Mouse (Mus musculus): ENCODE measurements around the gene Col19a1. TPM values are rescaled to one million over a fixed set of nuclear protein-coding genes. Genes with fewer than 3 reads are reported as not detected.

Col19a1 gene
- polyA plus RNA-seq, 1 experiment from 2014 or later, result 0.03 TPM

DNA sequence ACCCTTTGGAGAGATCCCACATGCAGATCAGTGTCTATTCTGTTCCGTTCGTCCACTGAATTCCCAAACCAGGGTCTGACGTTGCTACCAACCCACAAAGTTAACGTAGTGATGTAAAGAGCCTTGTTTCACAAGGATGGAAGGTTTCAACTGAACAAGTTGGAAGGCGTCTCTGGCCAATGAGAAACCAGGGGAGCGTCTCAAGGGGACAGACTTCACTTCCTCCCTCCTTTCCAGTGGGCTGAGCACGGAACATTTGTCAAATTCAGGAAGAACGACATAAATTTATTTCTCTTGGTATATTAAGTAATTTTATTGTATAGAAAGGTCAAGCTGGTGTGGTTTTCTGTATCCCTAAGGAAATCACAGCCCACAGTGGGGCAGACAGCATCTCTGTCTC lies 38.2 kb downstream of the Col19a1 start:
- DNase-seq, result no peak
- no peak overlapping the region for H3K9ac ChIP-seq
- ATAC-seq (ENCODE audit: low read depth), result no peak
- 54% methylated on average over 8 of the region's 8 CpGs for WGBS (ENCODE audit: insufficient replicate concordance)
- no peaks in the 10 kb centered on the region for H3K27me3 ChIP-seq
- H3K4me2 ChIP-seq, result no peak overlapping the region
- no peak overlapping the region for H3K27ac ChIP-seq
- no peaks in the 10 kb centered on the region for H3K9me3 ChIP-seq (replicated peaks)
- no peak overlapping the region for H3K4me3 ChIP-seq (replicated peaks)
- no peaks in the 10 kb centered on the region for H3K4me1 ChIP-seq (replicated peaks)
- H3K36me3 ChIP-seq, result no peaks in the 10 kb centered on the region

GRCm38 (mm10) chr1:24547574-24547973 lies 39.7 kb downstream of the Col19a1 start:
- no peaks in the 10 kb centered on the region for H3K4me1 ChIP-seq (replicated peaks)
- no peak overlapping the region for H3K9ac ChIP-seq
- WGBS (ENCODE audit: insufficient replicate concordance), result 30% methylated on average over 1 of the region's 1 CpGs
- no peaks in the 10 kb centered on the region for H3K27me3 ChIP-seq
- H3K4me3 ChIP-seq (replicated peaks), result no peak overlapping the region
- H3K9me3 ChIP-seq (replicated peaks), result no peaks in the 10 kb centered on the region
- ATAC-seq (ENCODE audit: low read depth) (no peak), DNase-seq (no peak)
- no peak overlapping the region for H3K4me2 ChIP-seq
- no peaks in the 10 kb centered on the region for H3K36me3 ChIP-seq
- H3K27ac ChIP-seq, result no peak overlapping the region

DNA sequence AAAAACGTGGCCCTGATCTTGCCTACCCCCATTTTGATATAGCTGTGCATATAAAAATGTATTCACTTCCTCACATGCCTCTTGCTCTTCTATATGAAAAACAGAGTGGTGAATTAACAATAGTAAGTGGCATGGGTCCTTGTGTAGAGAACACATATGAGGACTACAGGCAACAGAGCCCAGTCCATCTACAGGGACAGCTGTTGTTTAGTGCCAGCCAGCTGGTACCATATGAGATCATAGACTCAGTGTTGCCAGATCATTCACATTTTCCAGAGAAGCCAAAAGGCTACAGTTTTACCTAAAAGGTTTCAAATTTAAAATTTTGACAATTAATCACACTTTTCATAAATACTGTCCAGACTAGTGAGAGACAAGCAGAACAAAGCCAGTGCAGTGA lies 47.4 kb downstream of the Col19a1 start:
- 31% methylated on average over 1 of the region's 1 CpGs for whole genome bisulfite sequencing (ENCODE audit: insufficient replicate concordance)
- Histone ChIP-seq H3K4me3 (replicated peaks) (no peak overlapping the region), H3K4me2 (no peak overlapping the region), H3K27me3 (no peaks in the 10 kb centered on the region), H3K36me3 (no peaks in the 10 kb centered on the region), H3K9me3 (replicated peaks) (no peaks in the 10 kb centered on the region), H3K9ac (no peak overlapping the region), H3K27ac (no peak overlapping the region), H3K4me1 (replicated peaks) (no peaks in the 10 kb centered on the region)
- ATAC-seq (ENCODE audit: low read depth) (no peak), DNase-seq (no peak)

DNA sequence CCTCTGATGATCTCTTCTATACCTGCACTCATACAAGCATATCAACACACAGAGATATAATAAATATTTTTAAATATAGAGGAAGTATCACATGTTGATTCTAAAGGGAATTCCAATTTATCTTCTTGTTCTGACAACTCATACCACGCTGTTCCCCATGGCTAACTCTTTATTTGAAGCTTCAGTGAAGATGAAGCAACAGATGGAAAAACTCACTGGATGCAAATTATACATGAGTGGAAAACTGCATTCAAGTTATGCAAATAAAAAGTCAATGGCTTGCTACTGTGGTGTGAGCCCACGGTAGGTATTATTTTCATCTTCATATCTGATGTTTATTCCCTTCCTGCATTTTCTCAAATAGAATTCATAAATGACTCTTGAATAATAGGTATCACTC lies 60.1 kb downstream of the Col19a1 start:
- Histone ChIP-seq H3K36me3 (no peaks in the 10 kb centered on the region), H3K27me3 (no peaks in the 10 kb centered on the region), H3K9ac (no peak overlapping the region), H3K4me1 (replicated peaks) (no peaks in the 10 kb centered on the region), H3K27ac (no peak overlapping the region), H3K4me2 (no peak overlapping the region), H3K9me3 (replicated peaks) (no peaks in the 10 kb centered on the region), H3K4me3 (replicated peaks) (no peak overlapping the region)
- 61% methylated on average over 2 of the region's 2 CpGs for WGBS (ENCODE audit: insufficient replicate concordance)
- DNase-seq, result no peak
- no peak for ATAC-seq (ENCODE audit: low read depth)

DNA sequence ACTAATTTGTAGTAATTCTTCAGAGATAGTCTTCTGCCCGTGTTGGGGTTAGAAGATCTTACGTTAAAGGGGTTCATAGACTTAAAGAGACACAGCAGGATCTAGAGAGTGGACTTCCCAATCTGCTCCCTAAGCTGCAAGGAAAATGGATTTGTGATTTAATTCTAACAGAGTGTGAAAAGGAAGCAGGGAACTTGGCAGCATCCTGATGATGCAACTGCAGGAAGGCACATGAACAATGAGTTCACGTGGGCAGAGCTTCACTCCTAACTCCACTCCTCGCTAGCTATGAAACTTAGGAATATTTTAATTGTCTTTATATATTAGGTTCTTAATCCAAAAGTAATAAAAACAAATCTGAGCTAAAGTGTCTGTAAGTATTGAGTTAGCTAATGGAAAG lies 69.8 kb downstream of the Col19a1 start:
- Histone ChIP-seq H3K4me2 (no peak overlapping the region), H3K4me1 (replicated peaks) (no peaks in the 10 kb centered on the region), H3K27me3 (no peaks in the 10 kb centered on the region), H3K9me3 (replicated peaks) (no peaks in the 10 kb centered on the region), H3K9ac (no peak overlapping the region), H3K36me3 (no peaks in the 10 kb centered on the region), H3K4me3 (replicated peaks) (no peak overlapping the region), H3K27ac (no peak overlapping the region)
- WGBS (ENCODE audit: insufficient replicate concordance), result 59% methylated on average over 4 of the region's 4 CpGs
- ATAC-seq (ENCODE audit: low read depth) (no peak), DNase-seq (no peak)

GRCm38 (mm10) chr1:24515341-24515740 lies 71.9 kb downstream of the Col19a1 start:
- Histone ChIP-seq H3K9me3 (replicated peaks) (no peaks in the 10 kb centered on the region), H3K36me3 (no peaks in the 10 kb centered on the region), H3K4me1 (replicated peaks) (no peaks in the 10 kb centered on the region), H3K9ac (no peak overlapping the region), H3K27ac (no peak overlapping the region), H3K4me2 (no peak overlapping the region), H3K27me3 (no peaks in the 10 kb centered on the region), H3K4me3 (replicated peaks) (no peak overlapping the region)
- DNase-seq (no peak), ATAC-seq (ENCODE audit: low read depth) (no peak)
- 74% methylated on average over 5 of the region's 5 CpGs for WGBS (ENCODE audit: insufficient replicate concordance)

DNA sequence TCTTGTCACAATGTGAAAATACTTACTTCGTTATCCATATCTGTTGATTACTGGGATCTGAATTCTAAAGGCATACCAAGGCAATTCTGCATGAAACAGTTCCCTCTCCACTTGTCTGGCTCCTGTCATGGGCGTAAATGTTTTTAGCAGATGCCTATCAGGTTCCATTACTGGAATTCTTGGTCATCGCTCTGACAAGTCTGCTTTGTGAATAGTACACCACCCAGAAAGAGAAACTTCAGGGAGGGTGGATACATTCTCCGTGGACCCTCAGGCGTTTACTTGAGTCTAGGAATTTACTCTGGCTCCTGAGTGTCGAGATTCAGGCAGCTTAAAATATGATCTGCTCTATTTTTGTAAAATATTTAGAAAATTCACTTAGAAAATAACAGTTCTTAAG lies 75.7 kb downstream of the Col19a1 start:
- Histone ChIP-seq H3K36me3 (no peaks in the 10 kb centered on the region), H3K27ac (no peak overlapping the region), H3K27me3 (no peaks in the 10 kb centered on the region), H3K4me2 (no peak overlapping the region), H3K9ac (no peak overlapping the region), H3K4me3 (replicated peaks) (no peak overlapping the region), H3K9me3 (replicated peaks) (no peaks in the 10 kb centered on the region), H3K4me1 (replicated peaks) (no peaks in the 10 kb centered on the region)
- no peak for ATAC-seq (ENCODE audit: low read depth)
- DNase-seq, result no peak
- whole genome bisulfite sequencing (ENCODE audit: insufficient replicate concordance), result 60% methylated on average over 6 of the region's 6 CpGs

DNA sequence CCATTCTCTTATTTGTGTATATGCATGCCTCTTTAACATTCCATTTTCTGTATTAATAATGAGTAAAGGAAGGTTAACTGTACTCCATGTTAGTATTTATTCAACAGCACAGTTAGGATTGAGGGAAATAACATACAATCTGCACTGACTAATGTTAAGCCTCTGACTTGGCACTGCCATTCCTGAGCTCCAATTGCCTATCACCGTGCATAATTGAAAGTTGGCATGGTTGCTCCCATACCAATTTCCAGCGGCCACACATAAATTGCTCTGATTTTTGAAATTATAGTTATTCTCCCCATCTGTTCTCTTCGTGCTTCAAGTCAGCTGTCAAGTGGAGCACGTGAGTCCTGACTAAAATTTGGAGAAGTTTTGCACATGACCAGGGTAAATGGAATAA lies 91.9 kb downstream of the Col19a1 start:
- no peaks in the 10 kb centered on the region for H3K27me3 ChIP-seq
- no peaks in the 10 kb centered on the region for H3K36me3 ChIP-seq
- 63% methylated on average over 4 of the region's 4 CpGs for WGBS (ENCODE audit: insufficient replicate concordance)

GRCm38 (mm10) chr1:24484161-24484560 lies 103.1 kb downstream of the Col19a1 start:
- no peaks in the 10 kb centered on the region for H3K27me3 ChIP-seq
- no peak overlapping the region for H3K9ac ChIP-seq
- H3K4me3 ChIP-seq (replicated peaks), result no peak overlapping the region
- no peaks in the 10 kb centered on the region for H3K4me1 ChIP-seq (replicated peaks)
- H3K27ac ChIP-seq, result no peak overlapping the region
- ATAC-seq (ENCODE audit: low read depth) (no peak), DNase-seq (no peak)
- no peak overlapping the region for H3K4me2 ChIP-seq
- H3K36me3 ChIP-seq, result no peaks in the 10 kb centered on the region
- no peaks in the 10 kb centered on the region for H3K9me3 ChIP-seq (replicated peaks)
- WGBS (ENCODE audit: insufficient replicate concordance), result 66% methylated on average over 5 of the region's 5 CpGs

More for the DNA sequence above, 91.9 kb downstream of the Col19a1 start:
- ATAC-seq (ENCODE audit: low read depth) (no peak), DNase-seq (no peak)
- no peaks in the 10 kb centered on the region for H3K4me1 ChIP-seq (replicated peaks)
- no peaks in the 10 kb centered on the region for H3K9me3 ChIP-seq (replicated peaks)
- H3K4me2 ChIP-seq, result no peak overlapping the region
- no peak overlapping the region for H3K27ac ChIP-seq
- no peak overlapping the region for H3K9ac ChIP-seq
- no peak overlapping the region for H3K4me3 ChIP-seq (replicated peaks)

GRCm38 (mm10) chr1:24471096-24471710 lies 116.1 kb downstream of the Col19a1 start:
- WGBS (ENCODE audit: insufficient replicate concordance), result 59% methylated on average over 7 of the region's 7 CpGs
- Histone ChIP-seq H3K4me3 (replicated peaks) (no peak overlapping the region), H3K36me3 (no peaks in the 10 kb centered on the region), H3K27me3 (no peaks in the 10 kb centered on the region), H3K9me3 (replicated peaks) (no peaks in the 10 kb centered on the region), H3K27ac (no peak overlapping the region), H3K4me2 (no peak overlapping the region), H3K9ac (no peak overlapping the region), H3K4me1 (replicated peaks) (no peaks in the 10 kb centered on the region)
- DNase-seq, result no peak
- ATAC-seq (ENCODE audit: low read depth), result no peak

- Histone ChIP-seq H3K27ac (no peak overlapping the region), H3K4me1 (replicated peaks) (no peaks in the 10 kb centered on the region), H3K4me2 (no peak overlapping the region), H3K36me3 (no peaks in the 10 kb centered on the region), H3K9me3 (replicated peaks) (no peaks in the 10 kb centered on the region), H3K27me3 (no peaks in the 10 kb centered on the region), H3K9ac (no peak overlapping the region), H3K4me3 (replicated peaks) (no peak overlapping the region)
- DNase-seq, result no peak
- no peak for ATAC-seq (ENCODE audit: low read depth)
- 74% methylated on average over 5 of the region's 5 CpGs for WGBS (ENCODE audit: insufficient replicate concordance)
Observed at GRCm38 (mm10) chr1:24470633-24471032, 116.6 kb downstream of the Col19a1 start.

DNA sequence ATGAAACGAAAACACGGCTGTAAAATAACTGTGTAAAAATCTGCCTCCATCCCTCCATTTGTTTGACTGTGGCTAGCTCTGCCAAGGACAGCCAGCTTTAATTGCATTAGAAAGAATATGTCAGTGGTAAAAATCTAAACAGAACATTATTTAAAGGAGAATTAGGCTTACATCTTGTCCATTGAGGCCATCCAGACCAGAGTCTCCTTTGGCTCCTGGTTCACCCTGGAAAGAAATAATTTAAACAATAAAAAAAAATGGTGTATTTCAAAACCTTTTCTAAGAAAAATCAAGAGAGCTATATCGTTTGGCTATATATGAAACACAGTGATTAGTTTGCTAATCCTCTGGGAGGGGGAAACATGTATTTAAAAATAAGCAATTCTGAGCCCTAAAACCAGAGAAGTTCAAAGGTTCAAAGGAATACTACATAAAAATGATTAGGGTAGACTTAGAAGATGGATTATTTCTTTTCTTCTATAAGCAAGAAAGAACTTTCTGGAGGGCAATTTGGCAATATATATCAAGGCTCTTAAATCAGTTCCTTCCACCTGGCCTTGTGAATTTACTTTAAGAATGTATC lies 125.9 kb downstream of the Col19a1 start:
- Histone ChIP-seq H3K9me3 (replicated peaks) (no peaks in the 10 kb centered on the region), H3K27me3 (no peaks in the 10 kb centered on the region), H3K27ac (no peak overlapping the region), H3K36me3 (no peaks in the 10 kb centered on the region), H3K4me1 (replicated peaks) (no peaks in the 10 kb centered on the region), H3K4me2 (no peak overlapping the region), H3K4me3 (replicated peaks) (no peak overlapping the region), H3K9ac (no peak overlapping the region)
- DNase-seq (no peak), ATAC-seq (ENCODE audit: low read depth) (no peak)
- 64% methylated on average over 3 of the region's 3 CpGs for WGBS (ENCODE audit: insufficient replicate concordance)
